Mouse (Mus musculus) skeletal muscle tissue, postnatal 0 days (tissue): Measurements from ENCODE around the gene Chgb. TPM values are rescaled to one million over a fixed set of nuclear protein-coding genes. Genes with fewer than 3 reads are reported as not detected.

Experiments
- polyA plus RNA-seq: library from polyadenylated mRNA; unstranded; fragments of >200 nt; fragmentation: Nextera tagmentation; extraction: Ambion mirVana; gene quantifications from 2 replicates; pipeline ENCODE4 v1.2.1, GENCODE M21; 2015

Chgb gene
- polyA plus RNA-seq: 0.05 and 0.15 TPM in 2 replicates

GRCm38 (mm10) chr2:132780978-132781377, at the start of gene Chgb:
Gene Chgb, plus strand, starts transcription at chr2:132781278.

DNA sequence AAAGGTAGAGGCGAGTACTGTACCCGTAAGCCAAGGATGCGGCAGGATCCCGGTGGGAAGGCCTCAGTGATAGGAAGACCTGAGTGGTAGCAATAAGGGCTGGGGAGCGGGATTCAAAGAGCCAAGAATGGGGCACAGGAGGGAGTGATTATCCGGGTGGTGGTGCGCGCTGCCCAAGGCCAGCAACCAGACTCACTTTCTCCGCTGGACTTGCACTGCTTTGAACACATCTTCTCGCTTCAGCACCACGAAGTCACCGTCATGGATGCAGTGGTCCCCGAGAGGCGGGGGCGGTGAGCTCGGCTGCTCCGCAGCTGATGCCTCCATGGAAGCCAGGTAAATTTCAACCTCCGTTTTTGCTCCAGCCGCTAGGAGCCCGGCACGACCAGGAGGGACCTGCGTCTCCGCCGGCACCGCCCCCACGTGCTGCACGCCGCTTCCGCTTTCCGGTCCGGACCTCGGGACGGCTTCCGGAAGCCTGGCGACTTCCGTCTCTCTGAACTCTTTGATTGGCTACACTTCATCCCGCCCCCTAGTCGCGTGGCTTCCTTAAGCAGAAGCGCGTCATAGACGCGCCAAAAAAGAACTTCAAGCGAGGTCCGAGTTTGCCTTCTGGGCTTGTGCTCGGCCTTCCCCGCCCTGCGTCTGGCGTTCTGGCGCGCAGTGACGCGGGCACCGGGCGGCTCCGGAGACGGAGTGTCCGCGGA, 34.7 kb downstream of the Chgb start, which contains the start of the genes Trmt6 and Mcm8:
TSS of gene Trmt6 (minus strand) at position 448 of the 707 bp plus-strand sequence.
TSS of gene Mcm8 (plus strand) at position 534 of the 707 bp plus-strand sequence.

Other genes starting within 250 kb of the Chgb start
- 36.8 and 40.2 TPM in 2 replicates for gene Gpcpd1, start 193.5 kb upstream of the Chgb start, polyA plus RNA-seq
- 7.3 TPM in 2 replicates for gene Shld1, start 94.3 kb upstream of the Chgb start, polyA plus RNA-seq
- gene Trmt6, start 34.8 kb downstream of the Chgb start, polyA plus RNA-seq: 19.0 and 19.9 TPM in 2 replicates
- 2.1 and 2.7 TPM in 2 replicates for gene Mcm8, start 34.9 kb downstream of the Chgb start, polyA plus RNA-seq
- gene Crls1, start 65.4 kb downstream of the Chgb start, polyA plus RNA-seq: 17.1 and 17.6 TPM in 2 replicates
- 0.09 TPM in 1 of 2 replicates, not detected in the other for gene Lrrn4, start 99.6 kb downstream of the Chgb start, polyA plus RNA-seq
- 0.50 TPM in 1 of 2 replicates, not detected in the other for gene Fermt1, start 164.6 kb downstream of the Chgb start, polyA plus RNA-seq